Mouse (Mus musculus) right cerebral cortex, postnatal 10 days (tissue): ENCODE measurements around the gene Phgr1.

Source experiments
- DNase-seq, 2 experiments: peaks; one replicate each; pipeline ENCODE4 v3.0.0; 2021; ENCODE audit warnings: low spot score in 2 of 2

The Phgr1 gene

DNA sequence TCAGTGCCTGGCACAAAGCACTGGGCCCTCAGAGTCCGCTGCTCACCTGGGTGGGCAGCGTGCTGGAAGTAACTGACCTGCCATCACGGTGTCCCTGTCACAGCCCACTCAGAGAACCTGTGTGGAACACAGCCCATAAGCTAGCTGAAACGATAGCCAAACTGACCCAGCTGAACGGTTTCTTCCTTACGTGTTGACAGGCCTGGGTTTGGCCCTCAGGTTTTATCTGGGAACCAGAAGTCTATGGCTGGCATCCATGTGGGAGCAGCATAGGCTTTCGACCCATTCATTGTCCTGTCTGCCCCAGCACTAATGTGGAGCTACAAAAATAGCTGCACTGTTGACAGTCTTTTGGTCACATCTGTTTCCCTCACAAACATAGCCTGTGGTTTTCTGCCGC, 22.1 kb upstream of the Phgr1 start:
- no peak for DNase-seq

DNA sequence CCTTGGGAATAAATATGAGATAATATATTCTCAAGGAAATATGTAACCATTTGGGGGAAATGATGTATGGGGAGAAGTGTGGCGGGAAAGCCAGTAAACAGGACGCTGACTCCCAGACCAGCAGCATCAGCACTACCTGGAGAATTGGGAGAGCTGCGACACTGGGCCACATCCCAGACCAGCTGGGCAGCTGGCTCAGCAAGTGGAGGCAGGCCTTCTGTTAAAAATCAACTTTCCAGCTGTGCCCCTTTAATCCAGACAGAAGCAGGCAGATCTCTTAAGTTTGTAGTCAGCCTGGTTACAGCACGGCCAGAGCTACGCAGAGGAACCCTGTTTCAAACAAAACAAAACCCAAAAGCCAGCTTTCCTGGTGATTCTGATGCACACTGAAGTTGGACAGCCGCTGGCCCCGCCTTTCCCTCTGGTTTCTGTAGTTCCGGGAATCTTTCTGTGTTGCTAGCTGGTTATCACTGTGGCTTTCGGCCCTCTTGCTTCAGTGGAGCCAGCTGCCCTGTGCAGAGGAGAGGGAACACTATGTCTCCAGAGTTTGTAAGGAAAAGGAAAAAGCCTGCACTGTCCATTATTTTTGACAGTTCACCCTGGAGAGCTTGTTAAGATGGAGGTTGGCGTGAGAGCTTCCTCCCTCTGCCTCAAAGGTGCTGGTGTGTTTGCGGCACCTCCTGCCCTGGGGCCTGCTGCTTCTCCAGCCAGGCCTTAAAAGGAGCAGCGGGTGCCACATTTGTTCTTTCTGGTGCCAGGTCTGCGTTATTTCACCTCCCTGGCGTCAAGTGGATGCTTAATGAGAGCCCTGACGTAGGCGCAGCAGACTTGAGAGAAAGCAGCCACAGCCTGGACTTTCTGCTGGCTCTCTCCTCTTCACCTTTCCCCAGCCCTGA, 20.4 kb upstream of the Phgr1 start:
- no peak for DNase-seq

DNA sequence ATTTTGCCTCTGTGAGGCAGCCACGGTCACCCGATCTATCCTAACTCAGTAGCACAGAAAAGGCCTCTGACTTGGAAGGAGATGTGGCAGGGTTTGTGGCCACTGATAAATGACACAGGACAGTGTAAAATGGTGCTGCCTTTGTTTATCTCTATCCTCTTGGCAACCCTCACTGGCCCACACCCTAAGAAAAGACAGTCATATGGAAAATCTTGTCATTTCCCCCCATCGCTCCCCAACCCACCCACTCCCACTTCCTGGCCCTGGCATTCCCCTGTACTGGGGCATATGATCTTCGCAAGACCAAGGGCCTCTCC, 19.8 kb upstream of the Phgr1 start:
- DNase-seq, result no peak

DNA sequence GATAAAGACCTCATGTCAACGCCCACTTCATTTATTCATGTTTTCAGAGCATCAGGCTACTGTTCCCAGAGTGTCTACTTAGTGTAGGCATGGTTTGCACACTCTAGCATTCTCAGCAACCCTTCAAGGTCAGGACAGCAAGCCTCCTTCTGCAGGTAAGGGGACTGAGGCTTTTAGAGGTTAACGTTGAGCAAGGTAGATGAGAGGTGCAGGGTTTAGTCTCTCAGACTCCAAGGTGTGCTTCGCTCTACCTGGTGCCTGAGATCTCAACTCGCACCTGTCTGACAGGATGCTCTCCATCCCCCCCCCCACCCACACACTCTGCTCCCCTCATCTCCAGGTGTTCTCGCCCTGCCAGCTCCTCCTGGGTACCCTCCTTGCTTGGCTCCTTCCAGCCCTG, 18.4 kb upstream of the Phgr1 start:
- DNase-seq, result no peak

DNA sequence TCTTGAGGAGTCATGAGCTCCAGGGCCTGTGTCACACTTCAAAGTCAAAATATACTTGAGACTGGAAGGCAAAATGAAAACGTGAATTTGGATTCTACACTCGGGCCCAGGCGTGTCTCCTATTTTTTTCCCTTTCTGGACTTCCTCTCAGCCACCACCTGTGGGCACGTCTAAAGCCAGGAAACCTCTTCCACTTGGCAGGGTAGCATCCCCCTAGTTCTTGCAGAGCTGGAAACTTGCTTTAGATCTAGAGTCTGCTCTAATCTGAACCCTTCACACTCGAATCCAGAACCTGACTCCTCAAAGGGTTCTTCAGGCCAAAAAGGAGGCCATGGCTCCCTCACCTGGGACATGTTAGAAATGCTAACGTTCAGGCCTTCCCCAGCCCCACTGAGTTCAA, 17.2 kb upstream of the Phgr1 start:
- DNase-seq, result no peak

DNA sequence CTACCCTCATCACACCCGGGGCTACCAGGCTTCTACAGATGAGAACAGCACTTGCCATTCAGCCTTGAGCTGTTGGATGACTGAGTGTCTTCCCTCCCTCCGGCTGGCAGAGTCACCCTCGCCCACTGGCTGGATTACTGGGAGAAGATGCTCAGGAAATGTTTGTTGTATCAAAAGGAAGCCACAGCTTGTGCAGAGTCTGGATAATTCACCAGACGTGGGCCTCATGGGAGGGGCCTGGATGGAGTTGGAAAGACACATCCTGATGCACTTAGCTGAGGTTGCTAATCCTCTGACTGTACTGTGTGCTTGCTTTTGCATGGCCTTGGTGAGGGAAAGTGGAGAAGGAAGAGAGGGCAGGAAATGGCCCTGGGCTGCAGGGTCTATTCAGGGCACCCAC, 16.5 kb upstream of the Phgr1 start:
- no peak for DNase-seq

DNA sequence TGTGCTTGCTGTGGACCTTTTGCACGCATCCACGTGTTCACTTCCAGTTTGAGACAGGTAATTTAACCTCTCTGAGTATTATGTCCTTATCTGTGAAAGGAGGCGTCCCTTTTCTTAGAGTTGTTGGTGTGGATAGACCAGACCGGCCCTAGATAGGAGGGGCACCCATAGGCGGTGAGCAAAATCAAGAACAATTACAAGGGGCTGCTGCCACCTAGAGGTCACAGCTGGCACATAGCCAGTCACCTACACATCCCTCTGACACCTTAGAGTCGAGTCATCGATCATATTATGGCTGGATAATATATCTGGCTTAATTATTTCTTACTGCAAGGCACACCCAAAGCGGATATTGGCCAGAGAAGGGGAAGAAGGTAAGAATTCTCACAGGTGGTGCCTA, 12.7 kb upstream of the Phgr1 start:
- DNase-seq, result peak; percentile 69 to 75

DNA sequence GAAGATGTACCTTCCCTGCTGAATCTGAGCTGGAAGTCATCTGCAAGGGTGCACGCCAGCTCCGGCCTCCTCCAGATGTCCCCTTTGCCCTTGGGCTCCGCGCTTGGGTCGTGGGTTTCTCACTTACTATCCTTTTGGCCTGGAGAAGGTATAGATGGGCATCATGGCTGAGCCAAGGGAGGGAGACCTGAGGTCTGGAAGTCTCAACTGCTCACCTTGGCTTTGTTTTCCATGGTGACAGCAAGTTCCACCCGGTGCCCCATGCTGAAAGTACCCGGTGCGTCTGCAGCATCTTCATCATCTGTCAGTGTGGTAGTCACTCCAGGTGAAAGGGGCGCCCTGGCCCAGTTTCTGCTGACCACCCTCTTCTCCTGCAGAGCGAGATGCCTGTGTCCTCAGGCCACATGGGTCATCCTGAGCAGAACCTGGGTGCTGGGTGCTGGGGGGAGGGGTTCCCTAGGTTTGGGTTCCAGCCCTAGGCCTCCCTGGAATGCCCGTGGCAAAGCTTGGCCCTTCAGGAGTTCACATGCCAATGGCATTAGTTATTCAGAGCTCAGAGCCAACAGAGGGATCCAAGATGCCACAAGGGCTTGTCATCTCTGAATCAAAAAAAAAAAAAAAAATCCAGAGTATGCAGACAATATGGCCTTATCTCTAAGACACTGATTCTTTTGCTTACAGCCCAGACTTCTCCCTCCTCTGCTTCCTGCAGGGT, 12.1 kb upstream of the Phgr1 start:
- DNase-seq, result no peak

DNA sequence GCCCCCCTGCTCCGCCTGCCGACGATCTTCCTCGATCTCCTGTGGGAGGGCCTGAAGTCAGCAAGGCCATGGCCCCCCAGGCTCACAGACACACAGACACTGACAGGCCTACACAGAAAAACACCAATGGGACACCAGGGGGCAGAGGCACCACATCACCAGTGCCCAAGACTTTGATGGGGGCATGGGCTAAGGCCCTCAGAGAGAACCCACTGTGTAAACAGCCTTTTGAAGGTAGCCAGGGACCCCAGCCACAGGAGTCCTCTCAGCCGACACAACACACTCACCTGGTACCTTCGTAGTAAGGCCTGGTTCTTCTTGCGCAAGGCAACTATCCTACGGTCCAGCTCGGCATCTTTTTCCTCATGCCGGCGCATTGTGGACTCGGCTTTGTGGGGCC, 11.2 kb upstream of the Phgr1 start:
- DNase-seq, result no peak

DNA sequence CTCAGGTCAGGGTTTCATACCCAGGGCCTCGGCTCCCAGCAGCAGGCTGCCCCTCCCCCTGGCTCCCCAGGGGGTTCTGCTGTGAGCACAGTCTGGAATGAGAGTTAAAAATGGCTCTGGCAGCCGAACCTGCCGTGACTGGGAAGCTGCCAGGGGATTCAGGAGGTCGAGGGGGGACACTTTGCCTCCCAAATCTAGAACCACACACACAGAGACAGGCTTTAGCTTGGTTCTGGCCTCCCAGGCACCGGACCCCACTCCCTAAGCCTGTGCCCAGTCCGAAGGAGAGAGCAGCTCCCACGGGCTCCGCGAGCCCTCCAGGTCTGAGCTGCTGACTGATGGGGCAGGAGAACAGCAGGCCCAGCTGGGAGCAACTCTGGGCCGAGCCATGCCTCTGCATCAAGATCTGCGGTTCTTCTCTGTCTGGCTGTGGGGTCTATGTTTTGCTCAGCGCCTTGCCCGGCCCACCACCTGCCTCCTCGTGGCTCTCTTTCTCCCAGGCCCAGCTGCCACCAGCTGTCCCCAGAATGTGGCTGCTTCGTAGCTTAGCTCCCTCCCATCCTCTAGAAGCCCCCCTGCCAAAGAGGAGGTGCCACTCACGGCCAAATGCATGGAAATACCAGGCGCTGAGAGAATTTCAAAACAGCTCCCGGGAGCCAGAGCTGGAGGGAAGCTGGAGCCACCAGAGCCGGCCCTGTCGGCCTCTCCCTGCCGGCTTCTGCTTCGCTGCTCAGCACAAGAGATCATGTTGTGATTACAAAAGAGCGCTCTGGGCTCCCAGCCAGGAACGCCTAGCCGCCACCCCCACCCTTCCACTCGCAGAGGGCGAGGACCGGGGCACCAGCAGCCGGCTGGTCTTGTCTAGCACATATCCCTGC, 10.4 kb upstream of the Phgr1 start, which contains the start of gene Ccdc9b:
TSS of gene Ccdc9b (minus strand) at position 756 of the 878 bp plus-strand sequence.
- peak; percentile 91 for DNase-seq

DNA sequence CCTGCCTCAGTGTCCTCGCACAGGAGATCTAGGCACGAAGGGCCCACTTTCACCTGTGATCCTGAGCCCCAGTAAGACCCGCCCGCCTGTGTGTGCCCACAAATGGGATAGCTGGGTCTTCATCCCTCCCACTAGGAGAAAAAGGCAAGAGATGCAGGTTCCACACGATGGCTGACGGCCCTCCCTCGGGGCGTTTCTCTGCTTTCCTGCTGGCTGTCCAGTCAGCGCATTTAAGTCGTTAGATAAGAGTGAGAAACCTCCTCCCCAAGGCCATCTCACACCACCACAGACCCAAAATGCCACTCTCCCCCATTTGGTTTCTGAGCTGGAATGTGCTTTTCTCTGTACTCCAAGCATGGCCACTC, 9.8 kb upstream of the Phgr1 start:
- DNase-seq, result peak in 1 of 2 experiments; percentile 51

DNA sequence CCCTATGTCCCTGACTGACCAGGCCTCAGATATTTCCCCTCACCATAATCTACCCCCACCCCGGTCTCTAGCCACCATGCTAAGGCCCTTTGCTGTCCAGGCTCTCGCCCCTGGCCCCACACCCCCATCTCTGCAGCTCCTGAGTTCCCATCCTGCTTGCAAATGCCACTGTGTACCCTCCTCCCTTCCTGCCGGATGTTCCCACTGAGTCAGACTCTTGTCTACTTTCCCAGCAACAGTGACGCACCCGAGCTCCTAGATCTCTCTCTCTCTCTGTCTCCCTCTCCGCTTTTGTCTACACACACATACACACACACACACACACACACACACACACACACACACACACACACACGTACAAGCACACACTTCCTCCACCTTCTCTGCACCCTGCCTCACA, 9.1 kb upstream of the Phgr1 start:
- DNase-seq, result peak; percentile 53 to 72

DNA sequence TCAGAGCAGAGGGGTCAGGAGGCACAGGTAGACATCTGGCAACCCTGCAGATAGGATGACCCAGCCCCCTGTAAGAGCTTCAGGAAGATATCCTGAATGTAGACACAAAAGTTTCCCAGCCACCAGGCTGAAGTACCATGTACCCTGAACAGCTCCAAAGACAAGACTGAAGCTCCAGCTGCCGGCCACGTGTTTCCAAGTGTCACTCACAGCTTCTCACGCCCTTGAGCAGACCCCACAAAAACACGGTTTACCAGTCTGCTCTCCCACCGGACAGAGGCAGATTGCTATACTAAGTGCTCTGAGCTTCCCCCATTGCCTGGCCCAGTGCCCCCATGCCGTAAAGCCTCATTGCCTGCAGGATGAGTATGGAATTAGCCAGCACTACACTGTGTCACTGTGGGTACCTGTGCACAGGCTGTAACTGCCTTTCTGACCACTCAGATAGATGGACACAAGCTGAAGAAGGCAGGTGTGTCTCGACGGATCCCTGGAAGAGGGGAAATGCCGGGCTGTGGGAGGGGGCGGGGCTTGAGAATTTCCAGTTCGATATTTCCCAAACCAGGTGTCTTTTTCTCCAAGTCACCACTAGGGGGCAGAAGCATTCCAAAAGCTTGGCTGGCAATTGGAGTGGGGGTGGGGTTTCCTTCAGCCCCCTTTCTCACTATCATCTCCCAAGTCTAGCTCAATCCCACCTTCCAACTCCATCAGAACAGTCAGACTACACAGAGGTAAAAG, 8.3 kb upstream of the Phgr1 start:
- DNase-seq, result peak; percentile 55 to 65

DNA sequence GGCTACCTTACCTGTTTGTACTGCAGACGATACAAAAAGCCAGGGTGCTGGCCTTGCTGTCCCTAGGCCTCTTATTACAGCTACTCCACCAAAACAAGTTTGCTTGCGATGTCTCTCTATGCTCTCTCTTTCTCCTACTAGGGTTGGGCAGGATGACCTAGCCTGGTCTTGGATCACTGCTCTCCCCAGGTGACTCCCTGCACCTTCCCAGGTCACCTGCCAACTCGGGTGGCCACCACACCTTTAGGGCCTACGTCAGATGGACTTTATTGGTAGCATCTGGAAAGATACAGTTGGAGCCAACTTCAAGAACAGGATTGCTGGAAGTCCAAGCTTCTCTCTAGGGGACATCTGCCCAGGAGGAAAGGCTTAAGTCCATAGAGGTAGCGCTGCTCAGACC, 7.7 kb upstream of the Phgr1 start:
- no peak for DNase-seq

DNA sequence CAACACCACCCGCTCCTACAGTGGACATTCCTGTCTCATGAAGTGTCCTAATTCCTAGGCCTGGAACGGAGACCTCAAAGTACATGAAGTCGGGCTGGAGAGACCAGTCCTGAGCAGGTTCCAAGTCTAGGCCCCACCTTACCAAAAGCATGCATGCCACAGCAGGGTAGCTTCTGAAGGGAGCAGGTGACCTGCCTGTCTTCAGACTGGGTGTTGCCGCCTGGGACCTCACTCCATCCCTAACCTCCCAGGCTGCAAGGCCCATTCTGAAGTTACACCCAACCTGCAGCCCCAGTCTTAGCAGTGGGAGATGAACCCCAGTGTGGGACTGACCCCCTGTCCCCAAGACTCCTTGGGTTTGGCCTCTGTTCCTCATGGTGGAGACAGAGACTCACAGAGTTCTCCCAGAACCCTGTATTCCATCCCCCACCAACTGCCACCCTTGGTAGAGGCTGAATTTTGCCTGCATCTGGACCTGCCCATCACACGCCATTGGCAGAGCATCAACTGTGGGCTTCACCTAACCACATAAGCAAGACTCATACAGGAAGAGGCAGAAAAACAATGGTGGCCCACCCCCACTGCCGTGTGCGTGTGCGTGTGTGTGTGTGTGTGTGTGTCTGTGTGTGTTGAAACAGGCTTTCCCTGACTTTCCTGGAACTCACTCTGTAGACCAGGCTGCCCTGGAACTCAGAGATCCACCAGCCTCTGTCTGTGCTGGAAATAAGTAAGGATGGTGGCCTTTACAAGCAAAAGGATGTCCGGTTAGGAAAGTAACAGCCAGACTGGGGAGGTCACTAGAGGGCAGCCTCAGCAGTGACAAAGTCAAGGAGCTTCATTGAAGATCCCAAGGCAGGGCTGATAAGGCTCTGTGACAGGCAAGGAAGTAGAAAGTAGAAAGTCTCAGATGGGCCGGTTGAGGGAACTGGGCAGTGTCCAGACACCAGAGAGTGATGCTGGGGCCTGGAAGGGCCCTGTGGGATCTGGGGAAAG, 6.2 kb upstream of the Phgr1 start:
- no peak for DNase-seq

DNA sequence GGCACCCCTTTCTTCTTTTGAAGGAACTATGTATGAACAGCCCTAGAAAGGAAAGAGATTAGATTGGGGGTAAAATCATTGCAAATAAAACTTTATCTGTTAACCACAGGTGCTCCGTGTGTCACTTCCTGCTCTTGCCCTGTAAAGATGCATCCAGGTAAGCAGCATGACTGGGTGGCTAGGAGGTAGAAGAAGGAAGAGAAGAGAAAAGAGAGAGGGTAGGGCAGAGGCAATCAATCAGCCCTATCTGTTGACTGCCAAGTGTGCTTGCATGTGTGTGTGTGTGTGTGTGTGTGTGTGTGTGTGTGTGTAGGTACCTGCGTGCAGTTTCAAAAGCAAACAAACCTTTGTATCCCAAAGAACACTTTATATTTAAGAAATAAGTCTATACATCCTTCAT, 2.0 kb downstream of the Phgr1 start:
- no peak for DNase-seq

DNA sequence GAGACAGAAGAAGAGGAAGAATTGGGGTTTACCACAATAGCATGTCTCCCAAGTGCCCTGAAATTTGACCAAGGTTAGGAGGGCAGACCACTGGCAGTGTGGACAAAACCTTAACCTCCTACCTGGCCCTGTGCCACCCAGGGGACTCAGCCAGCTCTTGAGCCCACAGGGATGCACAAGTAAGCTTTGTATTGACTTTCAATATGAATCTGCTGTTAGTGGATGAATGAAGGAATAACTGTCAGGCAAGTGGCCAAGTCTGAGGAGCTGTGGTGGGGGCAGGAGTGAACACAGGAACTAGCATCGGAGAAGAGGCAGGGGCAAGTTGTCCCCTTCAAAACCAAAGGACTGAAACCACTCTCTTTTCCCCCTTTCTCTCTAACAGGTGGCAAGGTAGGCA, 2.8 kb downstream of the Phgr1 start:
- peak; percentile 49 to 60 for DNase-seq

DNA sequence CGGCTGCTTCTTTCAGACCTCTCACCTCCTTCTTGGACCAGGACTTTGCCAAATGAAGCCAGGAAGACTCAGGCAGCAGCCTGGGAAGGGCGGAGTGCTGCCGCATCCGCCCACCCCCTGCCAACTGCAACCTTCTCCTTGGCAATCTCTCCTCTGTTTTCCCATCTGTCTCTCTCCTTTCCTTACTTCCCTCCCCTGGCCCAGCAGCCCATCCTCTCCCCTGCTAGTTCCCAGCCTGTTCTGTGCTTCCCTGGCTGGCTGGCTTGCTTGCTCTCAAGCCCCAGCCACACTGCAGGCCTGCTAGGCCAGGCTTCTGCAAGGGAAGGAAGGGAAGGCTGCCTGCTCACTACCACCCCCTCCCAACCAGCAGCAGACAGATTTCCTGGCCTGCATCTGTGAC, 3.3 kb downstream of the Phgr1 start:
- peak; percentile 77 to 87 for DNase-seq

DNA sequence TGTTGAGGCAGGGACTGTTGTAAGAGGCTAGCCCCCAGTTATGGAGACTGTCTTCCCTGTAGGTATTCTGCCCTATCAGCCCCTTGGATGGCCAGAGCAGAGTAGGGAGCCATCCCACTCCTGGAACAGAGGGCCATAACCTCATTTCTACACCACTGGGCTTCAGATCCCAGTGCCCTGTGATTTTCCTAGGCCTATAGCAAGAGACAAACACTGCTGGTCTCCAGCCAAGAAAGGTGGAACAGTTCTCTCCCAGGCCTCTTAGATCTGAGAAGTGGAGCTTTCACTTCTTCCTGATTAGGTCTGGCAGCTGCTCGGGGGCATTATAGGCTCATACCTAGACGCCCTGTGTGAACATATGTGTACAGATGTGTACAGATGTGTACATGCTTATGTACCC, 3.7 kb downstream of the Phgr1 start:
- DNase-seq, result no peak

DNA sequence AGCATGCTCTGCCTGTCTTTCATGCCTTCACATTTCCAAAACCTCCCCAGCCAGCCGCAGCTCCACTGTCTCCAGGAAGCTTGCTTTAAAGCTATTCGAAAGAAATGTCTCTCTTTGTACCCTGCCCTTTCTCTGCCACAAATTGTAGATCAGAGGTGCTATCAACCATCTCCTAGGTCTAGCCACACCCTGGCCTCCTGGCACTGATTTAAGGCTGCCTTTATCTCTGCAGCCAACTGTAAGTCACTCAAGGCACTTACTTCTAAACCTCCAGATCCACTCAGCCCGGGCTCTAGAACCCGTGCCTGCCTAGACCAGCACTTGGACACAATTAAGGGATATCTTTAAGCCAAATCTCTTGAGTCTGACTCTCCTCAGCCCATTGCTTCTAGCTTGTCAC, 5.8 kb downstream of the Phgr1 start:
- no peak for DNase-seq
